23 mouse cellular contexts compared by ENCODE assay signal in genomic region chr15:25482586-25482985, GRCm38 (mm10).
DNase-seq lines count a peak whose midpoint lies in the region; ATAC-seq lines count a peak whose summit lies in the region.
"Had no signal": no experiment of that assay in that cellular context is flagged by ENCODE, and none has a peak within 500 bp of the region (broad histone marks: within the 10 kb centered on the region; RNA-seq: fewer than 3 reads in every experiment).

No protein-coding gene starts in this region.

- H3K9me3 ChIP-seq in kidney, embryonic 16.5 days (ENCODE audit: low read length) = no peaks in the 10 kb centered on the region
- H3K9me3 ChIP-seq in hindbrain, embryonic 14.5 days (ENCODE audit: control insufficient read depth, low read length) = no peaks in the 10 kb centered on the region
- H3K9me3 ChIP-seq: embryonic facial prominence, embryonic 13.5 days; forebrain, embryonic 10.5 days; hindbrain, embryonic 15.5 days; limb, embryonic 12.5 days; midbrain, embryonic 13.5 days; neural tube, embryonic 15.5 days had no signal

- H3K27ac ChIP-seq in kidney, embryonic 16.5 days (ENCODE audit: low read length) = no peak overlapping the region
- H3K27ac ChIP-seq in hindbrain, embryonic 14.5 days = no peak overlapping the region
- H3K27ac ChIP-seq: embryonic facial prominence, embryonic 13.5 days; forebrain, embryonic 10.5 days; hindbrain, embryonic 15.5 days; limb, embryonic 12.5 days; liver, embryonic 14.5 days; midbrain, embryonic 13.5 days; neural tube, embryonic 15.5 days had no signal

- H3K27me3 ChIP-seq in kidney, embryonic 16.5 days (ENCODE audit: insufficient read depth, low read length) = no peaks in the 10 kb centered on the region
- H3K27me3 ChIP-seq in hindbrain, embryonic 14.5 days (ENCODE audit: control insufficient read depth, insufficient read depth, low read length) = no peaks in the 10 kb centered on the region
- H3K27me3 ChIP-seq: embryonic facial prominence, embryonic 13.5 days; hindbrain, embryonic 15.5 days; limb, embryonic 12.5 days; midbrain, embryonic 13.5 days; neural tube, embryonic 15.5 days had no signal

- no peak for ATAC-seq in kidney, embryonic 16.5 days (ENCODE audit: low FRiP score, low TSS enrichment)
- no peak for ATAC-seq in hindbrain, embryonic 14.5 days (ENCODE audit: low FRiP score)
- ATAC-seq: CD4-positive, CD25-positive, alpha-beta regulatory T cell, adult 4 months; intestine, embryonic 16.5 days; midbrain, embryonic 13.5 days had no signal

- DNase-seq in kidney, adult 11 months = peak; percentile 31
- DNase-seq in heart, adult 9 months (ENCODE audit: low spot score in 2 of 2) = peak; percentile 50 to 61
- DNase-seq in kidney, adult 8-10 months = peak; percentile 35 to 36
- peak; percentile 61 for DNase-seq in lung, postnatal 10 days
- no peak for DNase-seq in hindbrain, embryonic 14.5 days (ENCODE audit: low spot score)
- DNase-seq in natural killer cell, adult 2 months (ENCODE audit: low spot score in 2 of 2) = no peak
- no peak for DNase-seq in liver
- DNase-seq: adrenal gland, adult 2 months; cerebellum, adult 2 months; gastrocnemius, postnatal 10 days; retina, postnatal 1 day; thymus, adult 18-20 months had no signal

- no peak overlapping the region for H3K4me2 ChIP-seq in kidney, embryonic 16.5 days (replicated peaks; ENCODE audit: low read depth, low read length)
- H3K4me2 ChIP-seq in hindbrain, embryonic 14.5 days (replicated peaks) = no peak overlapping the region
- H3K4me2 ChIP-seq: embryonic facial prominence, embryonic 13.5 days; hindbrain, embryonic 15.5 days; limb, embryonic 12.5 days; midbrain, embryonic 13.5 days; neural tube, embryonic 15.5 days had no signal

- H3K4me1 ChIP-seq in kidney, embryonic 16.5 days (ENCODE audit: insufficient read depth, low read length) = no peaks in the 10 kb centered on the region
- H3K4me1 ChIP-seq in hindbrain, embryonic 14.5 days (replicated peaks; ENCODE audit: control insufficient read depth, insufficient read depth, low read length) = no peaks in the 10 kb centered on the region
- H3K4me1 ChIP-seq: forebrain, embryonic 10.5 days; hindbrain, embryonic 15.5 days; limb, embryonic 12.5 days; midbrain, embryonic 13.5 days; neural tube, embryonic 15.5 days had no signal

- H3K4me3 ChIP-seq in kidney, embryonic 16.5 days (ENCODE audit: low read length) = no peak overlapping the region
- no peak overlapping the region for H3K4me3 ChIP-seq in hindbrain, embryonic 14.5 days (replicated peaks; ENCODE audit: low read length)
- H3K4me3 ChIP-seq: embryonic facial prominence, embryonic 13.5 days; forebrain, embryonic 10.5 days; hindbrain, embryonic 15.5 days; limb, embryonic 12.5 days; midbrain, embryonic 13.5 days; neural tube, embryonic 15.5 days had no signal

- H3K36me3 ChIP-seq in kidney, embryonic 16.5 days (ENCODE audit: insufficient read depth, low read length) = no peaks in the 10 kb centered on the region
- H3K36me3 ChIP-seq in hindbrain, embryonic 14.5 days (replicated peaks; ENCODE audit: control insufficient read depth, insufficient read depth) = no peaks in the 10 kb centered on the region
- H3K36me3 ChIP-seq: embryonic facial prominence, embryonic 13.5 days; forebrain, embryonic 10.5 days; G1E; hindbrain, embryonic 15.5 days; limb, embryonic 12.5 days; midbrain, embryonic 13.5 days; neural tube, embryonic 15.5 days had no signal

- no peak overlapping the region for H3K9ac ChIP-seq in kidney, embryonic 16.5 days (replicated peaks; ENCODE audit: low read length)
- no peak overlapping the region for H3K9ac ChIP-seq in hindbrain, embryonic 14.5 days
- H3K9ac ChIP-seq: embryonic facial prominence, embryonic 13.5 days; hindbrain, embryonic 15.5 days; limb, embryonic 12.5 days; liver, embryonic 14.5 days; midbrain, embryonic 13.5 days; neural tube, embryonic 15.5 days had no signal

- 75% methylated on average over 3 of the region's 3 CpGs for WGBS in kidney, embryonic 16.5 days
- WGBS in hindbrain, embryonic 14.5 days = 63% methylated on average over 3 of the region's 3 CpGs

Comparison
In these comparisons a context has a peak if more than half of its experiments do, and no peak if none do; other contexts are left out.
1. DNase-seq: peak in kidney, adult 11 months (single experiment), heart, adult 9 months (2 of 2), kidney, adult 8-10 months (2 of 2) and lung, postnatal 10 days (single experiment); none in hindbrain, embryonic 14.5 days (single experiment), natural killer cell, adult 2 months (0 of 2) and liver (single experiment).